Mouse (Mus musculus): Measurements from ENCODE around the gene Zfp780b. TPM values are rescaled to one million over a fixed set of nuclear protein-coding genes. Genes with fewer than 3 reads are reported as not detected.
"Not testable (repeated sequence)": the region's sequence is repeated elsewhere in the genome, so short reads cannot be mapped to it uniquely, and the experiment has no call there.

Gene Zfp780b
- polyA plus RNA-seq, 1 experiment from 2014 or later: 24.8 TPM

DNA sequence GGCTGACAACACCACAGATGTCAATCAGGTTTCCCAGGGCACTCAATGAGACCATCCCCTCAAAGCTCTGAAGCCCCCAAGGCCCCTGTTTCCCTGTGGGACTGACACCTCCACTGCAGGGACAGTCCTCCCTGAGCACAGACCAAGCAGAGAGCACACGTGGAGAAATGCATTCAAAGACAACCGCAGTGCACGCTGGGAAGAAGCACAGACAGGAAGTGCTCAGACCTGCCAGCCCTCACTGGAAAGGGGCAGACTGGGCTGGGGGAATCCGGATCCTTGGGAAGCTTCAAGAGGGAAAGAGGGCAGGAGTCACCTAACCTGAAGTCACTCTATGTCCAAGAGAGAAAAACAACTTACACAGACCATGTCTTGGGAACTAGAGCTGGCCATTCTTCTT is 51.9 kb downstream of the Zfp780b start:
- not testable (repeated sequence) for H3K4me2 ChIP-seq (replicated peaks); H3K4me3 ChIP-seq; H3K27ac ChIP-seq; ATAC-seq (ENCODE audit: insufficient number of reproducible peaks, insufficient read depth, low FRiP score, low TSS enrichment); H3K9me3 ChIP-seq; H3K27me3 ChIP-seq; H3K4me1 ChIP-seq; H3K9ac ChIP-seq
- peaks cover 11% of the 10 kb centered on the region; the same call in 1 of the 2 replicates for H3K36me3 ChIP-seq
- WGBS: 42% methylated on average over 4 of the region's 4 CpGs

DNA sequence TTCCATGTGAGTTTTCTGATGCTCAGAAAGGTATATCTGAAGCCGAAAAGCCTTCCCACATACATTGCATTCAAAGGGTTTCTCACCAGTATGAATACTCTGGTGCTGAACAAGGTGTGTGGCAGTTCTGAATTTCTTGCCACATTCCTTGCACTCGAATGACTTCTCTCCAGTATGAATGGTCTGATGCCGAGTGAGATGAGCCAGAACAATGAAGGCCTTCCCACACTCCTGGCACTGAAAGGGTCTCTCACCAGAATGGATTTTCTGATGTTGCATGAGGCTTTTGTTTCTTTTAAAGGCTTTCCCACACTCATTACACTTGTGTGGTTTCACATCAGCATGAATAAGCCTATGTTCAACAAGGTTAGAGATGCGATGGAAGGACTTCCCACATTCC is 68.0 kb downstream of the Zfp780b start:
- not testable (repeated sequence) for H3K4me1 ChIP-seq, H3K4me3 ChIP-seq

More for the DNA sequence above, 68.0 kb downstream of the Zfp780b start:
- H3K9me3 ChIP-seq; H3K27me3 ChIP-seq; H3K27ac ChIP-seq; H3K4me2 ChIP-seq (replicated peaks); ATAC-seq (ENCODE audit: insufficient number of reproducible peaks, insufficient read depth, low FRiP score, low TSS enrichment); H3K9ac ChIP-seq: not testable (repeated sequence)
- WGBS: 92% methylated on average over 3 of the region's 4 CpGs
- H3K36me3 ChIP-seq: peaks cover 34% of the 10 kb centered on the region

Other genes with a start within 250 kb of the Zfp780b start
- 55.8 and 57.1 TPM in 2 replicates for gene Zfp60, start 247.8 kb downstream of the Zfp780b start, polyA plus RNA-seq (2016; fragmentation: Nextera tagmentation; extraction: Ambion mirVana)
- gene Zfp626, start 172.0 kb downstream of the Zfp780b start, polyA plus RNA-seq (2016; fragmentation: Nextera tagmentation; extraction: Ambion mirVana): 2.2 and 3.1 TPM in 2 replicates
- 9.4 and 10.5 TPM in 2 replicates for gene Zfp59, start 140.6 kb downstream of the Zfp780b start, polyA plus RNA-seq (2016; fragmentation: Nextera tagmentation; extraction: Ambion mirVana)
- gene Zfp607a, start 121.6 kb downstream of the Zfp780b start, polyA plus RNA-seq (2016; fragmentation: Nextera tagmentation; extraction: Ambion mirVana): 3.9 and 4.5 TPM in 2 replicates
- gene Zfp974, start 49.7 kb downstream of the Zfp780b start, polyA plus RNA-seq (2016; fragmentation: Nextera tagmentation; extraction: Ambion mirVana): 11.4 and 12.3 TPM in 2 replicates
- gene Zfp850, start 34.9 kb upstream of the Zfp780b start, polyA plus RNA-seq (2016; fragmentation: Nextera tagmentation; extraction: Ambion mirVana): 5.2 and 6.6 TPM in 2 replicates
- 347 and 354 TPM in 2 replicates for gene Psmc4, start 70.9 kb upstream of the Zfp780b start, polyA plus RNA-seq (2016; fragmentation: Nextera tagmentation; extraction: Ambion mirVana)
- gene Fcgbp, start 92.1 kb upstream of the Zfp780b start, polyA plus RNA-seq (2016; fragmentation: Nextera tagmentation; extraction: Ambion mirVana): 0.40 and 0.73 TPM in 2 replicates
- gene 9530053A07Rik, start 150.3 kb upstream of the Zfp780b start, polyA plus RNA-seq (2016; fragmentation: Nextera tagmentation; extraction: Ambion mirVana): 0.04 TPM in 2 replicates
- 155 TPM in 2 replicates for gene Fbl, start 190.5 kb upstream of the Zfp780b start, polyA plus RNA-seq (2016; fragmentation: Nextera tagmentation; extraction: Ambion mirVana)
- 18.3 and 19.8 TPM in 2 replicates for gene Dyrk1b, start 200.3 kb upstream of the Zfp780b start, polyA plus RNA-seq (2016; fragmentation: Nextera tagmentation; extraction: Ambion mirVana)